Mouse (Mus musculus) inflammation-experienced regulatory T-cells, adult 6 months (primary cell): Measurements from ENCODE around the gene Pdpn. TPM values are rescaled to one million over a fixed set of nuclear protein-coding genes. Genes with fewer than 3 reads are reported as not detected.
"Not testable (repeated sequence)": the region's sequence is repeated elsewhere in the genome, so short reads cannot be mapped to it uniquely, and the experiment has no call there.

Experiments used
- ATAC-seq: one replicate; pipeline ENCODE4 v1.8.0; 2017
- polyA plus RNA-seq, 3 experiments: library from polyadenylated mRNA; unstranded; fragments of 100-300 nt; shearing (Covaris generic); gene quantifications; one replicate each; pipeline ENCODE4 v1.2.1; 2017

The Pdpn gene
- under 1 TPM in 1 of 3 experiments, not detected in 2; 0.49 TPM for polyA plus RNA-seq

DNA sequence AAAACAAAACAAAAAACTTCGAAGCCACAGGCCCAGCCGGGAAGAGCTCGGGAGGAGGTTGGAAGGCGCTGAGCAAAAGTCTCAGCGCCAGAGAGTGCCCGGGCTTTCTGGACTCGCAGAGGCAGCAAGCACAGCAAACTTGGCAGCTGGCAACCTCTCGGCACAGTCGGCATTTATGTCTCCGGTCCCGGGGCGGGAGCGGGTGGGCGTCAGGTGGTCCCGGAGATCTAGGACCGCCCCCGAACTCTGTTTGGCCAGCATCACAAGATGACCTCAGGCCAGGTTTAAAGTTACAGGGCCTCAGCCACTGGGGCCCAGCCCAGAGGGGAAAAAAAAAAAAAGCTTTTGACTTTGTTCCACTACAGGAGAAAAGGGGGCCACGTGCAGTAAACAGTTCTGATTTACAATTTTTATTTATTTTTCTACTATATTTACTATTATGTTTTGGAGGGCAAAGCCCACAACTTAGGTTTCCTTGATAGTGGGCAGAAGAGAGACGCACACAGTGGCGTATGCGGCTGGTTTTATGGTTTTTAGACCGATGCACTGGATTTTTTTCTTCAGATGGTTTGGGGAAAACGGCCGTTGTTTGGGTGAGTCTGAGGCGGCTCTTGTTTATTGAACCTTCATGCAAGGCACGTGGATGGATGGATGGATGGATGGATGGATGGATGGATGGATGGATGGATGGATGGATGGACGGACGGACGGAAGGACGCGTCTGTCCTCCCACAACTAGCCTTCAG, at the start of gene Pdpn:
TSS of gene Pdpn (minus strand) at position 240 of the 746 bp plus-strand sequence.
- ATAC-seq: no peak

DNA sequence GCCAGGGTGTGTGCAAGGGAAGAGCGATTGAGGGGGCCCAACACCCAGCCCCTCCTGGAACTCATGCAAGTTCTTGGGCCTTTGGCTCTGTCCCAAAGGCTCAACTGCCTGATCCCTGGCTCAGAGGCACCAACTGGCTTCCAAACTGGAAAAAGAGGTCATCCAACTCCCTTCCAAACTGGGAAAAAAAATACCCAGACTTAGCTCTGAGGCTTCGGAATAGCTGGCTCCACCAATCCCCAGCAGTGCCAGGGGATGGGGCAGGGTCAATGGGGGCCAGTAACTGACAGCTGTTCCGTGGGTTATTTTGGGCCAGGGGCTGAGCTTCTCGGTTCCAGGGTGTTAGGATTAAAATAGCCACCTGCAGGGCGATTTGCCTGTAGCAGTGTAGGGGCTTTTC, 49.3 kb upstream of the Pdpn start:
- ATAC-seq: no peak

- not testable (repeated sequence) for ATAC-seq
Observed at GRCm38 (mm10) chr4:143345491-143345890, 46.1 kb upstream of the Pdpn start.

DNA sequence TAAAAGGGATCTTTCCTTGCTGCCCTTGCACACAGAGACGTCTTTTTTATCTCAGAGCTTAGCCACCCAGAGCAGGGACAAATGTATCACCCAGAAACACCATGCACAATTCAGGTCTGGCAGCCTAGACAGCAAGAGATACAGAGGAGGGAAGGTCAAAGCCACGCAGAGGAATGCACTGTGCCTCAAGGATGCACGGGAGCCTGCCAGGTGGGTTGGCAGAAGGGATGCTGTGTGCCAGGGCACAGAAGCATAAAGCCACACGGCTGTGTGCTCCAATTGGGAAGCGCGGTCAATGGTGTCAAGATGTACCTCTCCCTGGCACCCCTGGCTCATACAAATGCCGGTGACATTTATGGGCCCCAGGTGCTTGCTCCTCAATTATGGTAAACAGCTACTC, 42.1 kb upstream of the Pdpn start:
- no peak for ATAC-seq

GRCm38 (mm10) chr4:143339808-143340207, 40.4 kb upstream of the Pdpn start:
- no peak for ATAC-seq

DNA sequence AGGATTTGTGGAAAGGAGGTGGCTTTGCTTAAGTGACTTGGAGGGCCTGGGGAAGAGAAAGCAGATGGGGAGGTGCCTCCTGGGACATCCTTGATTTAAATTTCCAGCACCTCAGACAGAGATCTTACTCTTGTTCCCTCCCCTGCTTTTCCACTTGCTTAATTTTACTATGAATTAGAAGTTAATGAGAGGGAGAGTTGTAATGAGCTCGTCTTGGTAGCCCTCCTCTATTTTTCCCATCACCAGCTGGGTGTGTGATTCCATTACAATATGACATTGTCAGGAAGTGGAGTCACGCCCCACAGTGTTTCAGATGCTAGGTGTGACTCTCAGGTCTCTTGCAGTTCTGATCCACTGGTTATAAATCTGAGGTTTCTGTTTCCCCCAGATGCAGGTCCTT, 36.7 kb upstream of the Pdpn start:
- ATAC-seq: no peak

DNA sequence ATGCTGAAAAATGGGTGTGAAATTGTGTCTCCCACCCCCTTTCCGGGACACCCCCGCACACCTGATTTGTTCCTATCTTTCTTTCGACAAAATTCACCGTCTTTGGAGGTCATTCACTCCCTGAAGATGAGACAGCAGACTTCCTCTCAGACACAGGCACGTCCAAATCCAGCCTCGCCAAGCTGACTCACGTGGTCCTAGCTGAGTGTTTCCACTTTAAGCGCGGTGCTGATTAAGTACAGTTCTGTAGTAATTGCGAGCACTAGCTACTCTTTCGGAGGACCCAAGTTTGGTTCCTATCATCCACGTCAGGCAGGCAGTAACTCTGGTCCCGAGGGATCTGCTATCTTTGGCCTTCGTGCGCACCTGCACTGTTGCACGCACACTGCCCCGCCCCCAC, 35.6 kb upstream of the Pdpn start:
- ATAC-seq: no peak

- ATAC-seq: no peak
Observed at GRCm38 (mm10) chr4:143334145-143334544, 34.8 kb upstream of the Pdpn start.

- ATAC-seq: no peak
Observed at GRCm38 (mm10) chr4:143331787-143332186, 32.4 kb upstream of the Pdpn start.

DNA sequence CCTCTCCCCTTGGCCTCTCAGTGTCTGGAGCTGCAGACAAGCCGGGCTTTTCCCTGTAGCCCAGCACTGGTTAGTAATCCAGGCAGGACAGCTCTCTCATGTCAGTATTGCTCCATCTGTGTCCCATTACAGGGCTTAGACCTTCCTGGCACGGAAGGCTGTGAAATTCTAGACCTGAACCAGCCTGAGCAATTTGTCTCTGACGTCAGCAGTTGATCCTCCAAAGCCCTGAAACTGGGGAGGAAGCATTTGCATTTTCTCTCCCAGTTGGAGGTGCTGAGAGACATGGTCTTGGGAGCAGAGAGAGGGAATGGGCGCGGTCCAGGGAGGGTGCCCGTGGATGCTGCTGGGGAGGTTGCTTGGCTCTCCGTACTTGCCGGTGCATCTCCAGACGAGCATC, 31.2 kb upstream of the Pdpn start:
- ATAC-seq: no peak

DNA sequence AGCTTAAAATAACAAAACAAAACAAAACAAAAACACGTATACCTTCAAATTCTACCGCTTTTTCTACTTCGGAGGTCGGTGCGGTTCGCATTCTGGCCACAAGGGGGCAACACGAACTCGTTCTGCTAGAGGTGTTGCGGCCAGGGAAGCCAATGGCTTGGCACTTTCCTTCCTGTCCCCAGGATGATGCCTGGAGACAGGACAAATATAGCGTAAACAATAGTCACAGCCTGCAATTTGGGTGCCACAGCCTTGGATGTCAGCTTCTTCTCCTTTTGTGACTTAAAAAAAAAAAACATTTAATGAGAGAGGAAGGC, 26.2 kb upstream of the Pdpn start:
- no peak for ATAC-seq

- ATAC-seq: no peak
Observed at GRCm38 (mm10) chr4:143324925-143325624, 25.7 kb upstream of the Pdpn start.

DNA sequence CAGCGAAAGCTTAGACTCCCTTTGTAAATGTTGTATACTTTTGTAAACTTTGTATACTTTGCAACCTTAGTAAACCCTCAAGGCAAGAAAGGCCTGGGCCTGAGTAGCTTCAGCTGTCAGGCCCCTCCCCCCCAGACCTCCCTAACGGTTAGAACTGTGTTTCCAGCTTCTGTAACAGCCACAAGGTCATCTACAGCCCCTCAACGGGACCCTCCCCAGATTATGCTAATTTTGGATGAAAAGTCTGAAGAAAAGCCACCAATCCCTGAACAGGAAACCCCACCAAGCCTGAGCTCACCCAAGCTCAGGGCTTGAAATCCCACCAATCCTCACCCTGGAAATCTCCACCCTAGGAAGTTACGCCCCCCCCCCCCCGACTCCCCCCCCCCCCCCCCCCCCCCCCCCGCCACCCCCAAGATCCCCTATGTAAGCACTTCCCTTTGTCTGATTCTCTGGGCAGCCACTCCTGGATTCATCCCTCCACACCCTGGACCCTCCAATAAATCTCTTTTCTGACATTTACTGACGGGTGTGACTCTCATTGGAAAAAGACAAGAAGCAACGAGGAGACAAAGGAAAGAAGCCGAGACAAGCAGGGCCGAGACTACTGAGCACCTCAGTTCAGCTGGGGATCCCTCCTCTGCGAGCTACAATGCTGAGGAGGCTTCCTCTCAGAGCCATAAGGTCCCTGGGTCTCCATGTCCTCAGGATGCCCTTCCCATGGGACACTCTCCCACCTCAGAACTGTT, 25.0 kb upstream of the Pdpn start:
- ATAC-seq: no peak

DNA sequence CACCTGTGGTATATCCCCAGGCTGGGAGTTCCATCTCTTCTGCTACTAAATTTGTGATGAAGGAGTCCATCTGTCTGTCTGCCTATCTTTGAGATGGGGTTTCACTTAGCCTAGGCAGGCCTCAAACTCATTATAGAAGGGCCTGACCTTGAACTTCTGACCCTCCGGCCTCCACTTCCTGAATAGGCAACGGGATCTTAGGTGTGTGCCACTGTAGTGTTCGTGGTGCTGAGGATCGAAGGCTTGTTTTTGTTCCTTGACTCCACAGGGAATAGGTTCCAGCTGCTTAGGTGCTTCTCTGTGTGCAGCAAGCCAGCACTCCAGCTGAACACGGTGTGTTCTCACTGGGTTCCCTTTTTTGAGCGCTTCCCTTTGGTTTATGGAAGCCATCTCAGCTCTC, 13.9 kb upstream of the Pdpn start:
- no peak for ATAC-seq

GRCm38 (mm10) chr4:143311341-143311740, 12.0 kb upstream of the Pdpn start:
- ATAC-seq: no peak

DNA sequence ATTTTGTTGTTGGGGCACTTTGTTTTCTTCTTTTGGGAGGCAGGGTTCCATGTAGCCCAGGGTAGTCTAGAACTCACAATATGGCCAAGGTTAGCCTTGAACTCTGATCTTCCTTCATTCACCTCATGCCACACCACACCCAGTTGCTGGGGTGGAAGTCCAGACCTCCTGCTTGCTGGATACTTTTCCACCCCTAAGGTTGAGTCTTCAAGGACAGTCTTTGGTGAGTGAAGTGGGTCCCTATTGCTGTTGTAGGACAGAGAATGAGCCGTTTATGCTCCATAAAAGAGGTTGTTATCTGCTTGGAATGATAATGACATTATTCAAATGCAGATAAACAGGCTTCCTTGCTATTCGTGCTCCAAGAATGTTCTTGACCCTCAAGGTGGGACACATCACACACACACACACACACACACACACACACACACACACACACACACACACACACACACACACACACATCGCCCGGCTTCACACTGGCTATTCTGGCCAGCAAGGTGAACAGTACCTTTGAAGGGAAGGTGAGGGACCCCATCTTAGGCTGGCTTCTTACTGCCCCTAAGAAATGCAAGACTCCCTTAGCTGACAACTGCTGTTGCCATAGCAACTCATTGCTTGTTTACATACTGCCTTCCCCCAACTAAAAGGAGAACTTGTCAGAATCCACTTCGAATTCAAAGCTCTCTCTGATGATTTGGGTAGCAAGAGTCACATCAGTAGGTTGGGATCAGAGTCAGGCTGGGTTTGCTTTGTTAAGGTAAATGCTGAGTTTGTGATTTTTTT, 6.8 kb upstream of the Pdpn start:
- no peak for ATAC-seq

DNA sequence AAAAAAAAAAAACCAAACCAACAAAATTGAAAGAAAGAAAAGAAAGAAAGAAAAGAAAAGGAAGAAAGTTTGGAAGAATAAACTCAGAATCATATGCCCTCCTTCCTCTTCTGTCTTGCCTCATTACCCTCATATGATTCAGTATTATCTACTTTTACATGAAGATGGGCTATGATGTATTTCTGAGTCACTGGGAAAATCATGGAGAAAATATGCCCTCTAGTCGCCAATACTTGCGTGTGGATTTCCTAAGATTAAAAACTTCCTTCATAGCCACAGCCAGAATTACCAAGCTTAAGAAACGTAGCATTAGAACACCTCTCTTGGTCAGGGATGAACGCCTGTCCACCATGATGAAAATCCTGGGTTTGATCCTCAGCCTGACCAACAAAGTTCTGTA, 5.7 kb upstream of the Pdpn start:
- no peak for ATAC-seq

- ATAC-seq: no peak
Observed at GRCm38 (mm10) chr4:143302279-143302890, 3.0 kb upstream of the Pdpn start.

DNA sequence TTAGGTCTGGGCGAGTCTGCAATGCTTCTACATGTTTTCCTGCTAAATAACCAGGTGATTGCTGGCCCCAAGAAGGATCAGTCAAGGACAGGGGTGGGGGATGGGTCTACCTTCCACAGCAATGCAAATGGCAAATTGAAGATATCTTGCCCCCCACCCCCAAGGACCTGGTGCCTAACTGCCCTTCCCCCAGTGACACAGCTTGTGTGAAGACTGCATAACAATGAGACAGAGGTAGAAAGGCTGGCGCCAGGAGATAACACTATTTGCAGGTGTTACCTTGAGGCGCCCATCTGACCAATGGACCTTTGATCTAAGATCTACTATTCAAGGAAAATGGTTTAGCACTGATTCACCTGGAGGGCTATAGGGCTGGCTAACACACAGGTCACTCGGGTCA, 2.5 kb upstream of the Pdpn start:
- no peak for ATAC-seq

DNA sequence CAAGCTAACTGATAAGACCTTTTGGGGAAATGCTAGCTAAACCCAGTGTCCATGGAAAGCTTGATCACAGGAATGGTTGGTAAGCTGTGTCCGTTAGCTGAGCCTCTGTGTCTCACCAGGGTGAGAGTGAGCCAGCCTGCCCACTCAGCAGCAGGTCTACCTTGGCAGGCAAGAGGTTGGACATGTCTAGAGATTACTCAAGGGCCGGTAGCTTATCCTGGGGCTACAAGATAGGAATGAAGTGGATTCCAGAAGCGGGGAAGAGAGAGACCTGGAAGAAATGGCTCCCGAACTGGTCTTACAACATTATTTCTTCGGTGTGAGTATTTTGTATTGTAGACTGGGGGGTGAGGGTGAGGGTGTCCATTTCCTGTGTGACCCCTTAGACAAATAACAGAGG, 1.7 kb upstream of the Pdpn start:
- no peak for ATAC-seq

DNA sequence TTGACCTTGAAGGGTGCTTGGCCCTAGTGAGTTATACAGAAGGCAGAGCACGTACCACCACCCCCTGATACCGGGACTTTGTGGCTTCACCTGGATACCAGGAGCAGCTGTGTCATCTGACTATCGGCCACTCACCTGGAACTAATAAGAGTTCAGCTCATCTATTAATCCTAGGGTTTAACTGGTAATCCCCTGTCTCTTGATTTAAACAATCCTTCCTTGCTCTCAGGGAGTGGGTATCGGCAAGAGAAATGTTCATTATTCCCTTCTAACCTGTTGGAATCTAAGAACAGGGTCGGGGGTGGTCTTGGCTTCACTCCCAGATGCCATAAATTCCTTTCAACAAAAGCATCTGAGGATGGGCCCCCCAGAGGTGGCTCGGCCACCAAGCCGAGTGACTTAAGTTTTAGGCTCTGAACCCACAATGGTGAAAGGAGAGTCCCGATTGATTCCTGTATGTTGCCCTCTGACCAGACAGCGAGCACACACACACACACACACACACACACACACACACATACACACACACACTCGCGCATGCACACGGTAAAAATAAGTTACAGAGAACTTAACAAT, 837 bp upstream of the Pdpn start:
- no peak for ATAC-seq
